Mouse (Mus musculus): Measurements from ENCODE around the gene Vmn2r81.
"Not testable (repeated sequence)": the region's sequence is repeated elsewhere in the genome, so short reads cannot be mapped to it uniquely, and the experiment has no call there.

Gene Vmn2r81

GRCm38 (mm10) chr10:79247392-79247791 is at the start of gene Vmn2r81:
TSS of gene Vmn2r81 (plus strand) at chr10:79247692.
- DNase-seq: not testable (repeated sequence)

GRCm38 (mm10) chr10:79199973-79200372 is 47.5 kb upstream of the Vmn2r81 start:
- DNase-seq: not testable (repeated sequence)

DNA sequence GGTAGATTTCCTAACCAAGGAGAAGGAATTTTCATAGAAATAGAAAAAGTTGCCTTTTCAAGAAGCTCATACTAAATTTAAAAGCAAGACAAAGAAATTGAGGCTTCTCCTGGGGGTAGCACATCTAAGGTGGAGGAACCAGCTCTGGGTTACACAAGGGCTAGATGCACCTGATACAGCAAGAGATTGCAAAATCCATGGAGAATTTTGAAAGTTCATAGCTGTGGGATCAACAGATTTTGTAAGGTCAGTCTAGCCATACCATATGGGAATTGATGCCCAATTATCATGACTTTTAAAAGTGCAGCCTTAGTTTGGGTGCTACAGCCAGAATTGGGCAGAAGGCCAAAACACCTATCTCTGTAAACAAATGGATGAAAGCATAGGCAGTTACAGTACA is 27.1 kb upstream of the Vmn2r81 start:
- DNase-seq: no peak

- no peak for DNase-seq
Observed at GRCm38 (mm10) chr10:79221606-79222005, 25.9 kb upstream of the Vmn2r81 start.

DNA sequence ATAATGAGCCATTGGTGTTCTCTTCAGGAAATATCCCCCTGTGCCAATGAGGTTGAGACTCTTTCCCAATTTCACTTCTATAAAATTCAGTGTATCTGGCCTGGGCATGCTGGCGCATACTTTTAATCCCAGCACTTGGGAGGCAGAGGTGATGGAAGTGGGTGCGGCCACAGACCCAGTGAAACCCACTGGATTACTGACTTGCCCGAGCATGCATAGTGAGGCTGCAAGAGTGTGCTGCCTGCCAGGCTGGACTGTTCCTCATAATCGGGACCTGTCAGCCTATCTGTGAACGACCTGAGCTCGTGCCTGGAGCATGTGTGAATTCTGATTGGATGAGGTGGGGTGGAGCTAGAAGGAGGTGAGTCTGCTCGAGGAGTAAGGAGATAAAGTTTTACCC is 25.3 kb upstream of the Vmn2r81 start:
- no peak for DNase-seq

DNA sequence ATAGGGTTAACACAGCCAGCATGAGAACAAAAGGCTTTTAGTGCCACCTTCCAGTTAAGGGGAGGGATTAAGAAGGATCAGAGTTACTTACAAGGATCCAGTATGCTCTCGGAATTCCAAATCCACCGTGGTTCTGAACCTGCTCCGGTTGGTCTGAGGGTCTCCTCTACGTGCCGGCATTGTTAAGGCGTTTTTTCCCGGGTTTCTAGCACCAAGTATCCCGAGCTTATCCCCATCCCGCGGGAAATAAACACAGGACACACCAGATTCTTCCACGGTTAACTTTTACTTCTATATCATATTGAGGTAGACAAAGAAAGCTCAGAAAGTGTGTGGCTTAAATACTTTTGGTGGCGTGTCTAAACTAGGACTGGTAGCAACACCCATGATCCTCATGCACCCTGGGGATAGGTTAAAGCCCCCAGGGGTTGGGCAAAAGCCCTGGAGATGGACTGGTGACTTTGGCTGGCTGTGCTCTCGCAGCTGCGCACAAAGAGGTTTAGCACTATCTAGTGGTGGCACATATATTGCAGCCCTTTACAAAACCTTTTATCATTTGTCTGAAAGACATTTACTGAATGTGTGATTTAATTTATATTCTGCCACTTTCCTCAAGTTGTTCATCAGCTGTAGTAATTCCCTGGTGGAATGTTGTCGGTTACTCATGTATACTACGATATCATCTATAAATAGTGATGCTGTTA is 74.7 kb downstream of the Vmn2r81 start:
- DNase-seq: not testable (repeated sequence)

- no peak for DNase-seq
Observed at GRCm38 (mm10) chr10:79322737-79323086, 75.2 kb downstream of the Vmn2r81 start.

All from B cell, adult 2 months (primary cell).